Mouse (Mus musculus): ENCODE measurements at regions not wholly inside any gene's neighbourhood (a gene's known extent, or its start where the extent isn't known, plus 50 kb on each side); places are given as distances from the start of the nearest gene placed in this dataset.

DNA sequence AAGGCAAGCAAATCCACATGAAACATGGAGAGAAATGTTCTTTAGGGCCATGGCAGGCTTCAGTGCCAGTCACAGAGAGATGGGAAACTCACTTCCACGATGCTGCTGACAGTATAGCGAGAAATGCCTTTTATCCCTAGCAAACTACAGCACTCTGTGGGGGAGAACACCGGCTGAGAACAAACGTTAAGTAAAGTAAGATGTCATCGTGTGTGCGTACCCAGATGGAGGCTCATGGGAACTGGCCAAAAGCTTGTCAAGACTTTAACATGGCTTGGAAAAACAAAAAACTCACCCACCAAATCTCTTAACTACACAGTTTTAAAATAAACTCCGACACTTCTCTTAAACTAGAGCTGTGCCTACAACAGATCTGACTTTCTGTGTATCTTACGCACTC is 106.3 kb upstream of the Irs2 start:
- WGBS (ENCODE audit: insufficient replicate concordance), result 60% methylated on average over 8 of the region's 8 CpGs

DNA sequence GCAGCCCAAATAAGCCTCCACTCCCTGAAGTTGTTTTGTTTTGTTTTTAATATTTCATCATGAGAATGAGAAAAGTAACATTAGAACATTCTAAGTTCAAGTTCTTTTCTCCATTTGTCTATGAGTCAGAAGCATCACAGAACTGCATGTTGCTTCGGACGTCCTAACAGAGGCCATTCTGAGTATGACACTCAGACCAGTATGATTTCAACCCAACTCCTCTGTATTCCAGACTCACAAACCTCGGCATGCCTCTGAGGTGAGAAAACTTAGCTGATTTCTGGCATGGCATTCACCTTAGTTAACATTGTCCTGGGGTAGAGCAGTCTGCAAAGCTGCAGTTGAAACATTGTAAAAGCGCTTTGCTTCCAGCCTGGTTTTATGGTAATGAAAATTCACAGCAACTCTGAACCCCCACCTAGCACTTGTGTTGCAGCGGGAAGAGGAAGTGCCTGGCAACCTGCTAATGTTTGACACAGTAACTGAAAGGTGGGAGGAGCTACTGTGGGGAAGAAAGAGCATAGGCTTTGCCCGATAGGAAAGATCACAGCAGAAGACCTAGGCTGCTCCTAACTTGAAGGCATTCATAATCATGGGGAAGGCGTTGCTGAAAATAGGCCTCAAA is 104.8 kb upstream of the Irs2 start:
- no peak overlapping the region for H3K27ac ChIP-seq
- WGBS (ENCODE audit: insufficient replicate concordance), result 22% methylated on average over 7 of the region's 7 CpGs
- H3K9me3 ChIP-seq (ENCODE audit: control insufficient read depth, low read length), result no peaks in the 10 kb centered on the region
- no peak for ATAC-seq (ENCODE audit: insufficient read depth)
- H3K9ac ChIP-seq (replicated peaks), result no peak overlapping the region
- no peak for DNase-seq (ENCODE audit: low read depth in 3 of 3, low spot score in 3 of 3)
- peaks cover 0 to 22% of the 10 kb centered on the region in 2 experiments; a peak in 2 of 4 replicates for H3K4me1 ChIP-seq (replicated peaks; ENCODE audit: control insufficient read depth in 2 of 2, insufficient read depth in 2 of 2, low read length in 1 of 2)
- H3K27me3 ChIP-seq (ENCODE audit: control insufficient read depth, insufficient read depth, low read length), result no peaks in the 10 kb centered on the region
- H3K36me3 ChIP-seq (replicated peaks; ENCODE audit: control insufficient read depth, insufficient read depth, low read depth), result no peaks in the 10 kb centered on the region
- no peak for TF ChIP-seq EP300 (IDR thresholded peaks at IDR 0.05; ENCODE audit: low read depth)
- no peak for TF ChIP-seq CTCF (IDR thresholded peaks at IDR 0.05; ENCODE audit: low read depth)
- H3K4me2 ChIP-seq (ENCODE audit: low read depth), result no peak overlapping the region
- H3K4me3 ChIP-seq (ENCODE audit: insufficient read depth in 1 of 2, low read depth in 2 of 2, low read length in 2 of 2), result no peak overlapping the region

More for the DNA sequence above, 106.3 kb upstream of the Irs2 start:
- no peak overlapping the region for H3K4me3 ChIP-seq (ENCODE audit: insufficient read depth in 1 of 2, low read depth in 2 of 2, low read length in 2 of 2)
- ATAC-seq (ENCODE audit: insufficient read depth), result no peak
- no peak overlapping the region for H3K9ac ChIP-seq (replicated peaks)
- H3K4me2 ChIP-seq (ENCODE audit: low read depth), result no peak overlapping the region
- H3K27me3 ChIP-seq (ENCODE audit: control insufficient read depth, insufficient read depth, low read length), result no peaks in the 10 kb centered on the region
- no peaks in the 10 kb centered on the region for H3K36me3 ChIP-seq (replicated peaks; ENCODE audit: control insufficient read depth, insufficient read depth, low read depth)
- TF ChIP-seq CTCF (IDR thresholded peaks at IDR 0.05; ENCODE audit: low read depth) (no peak), EP300 (IDR thresholded peaks at IDR 0.05; ENCODE audit: low read depth) (no peak)
- H3K4me1 ChIP-seq (replicated peaks; ENCODE audit: control insufficient read depth in 2 of 2, insufficient read depth in 2 of 2, low read length in 1 of 2), result peaks cover 0 to 22% of the 10 kb centered on the region in 2 experiments; a peak in 2 of 4 replicates
- H3K27ac ChIP-seq, result no peak overlapping the region
- no peaks in the 10 kb centered on the region for H3K9me3 ChIP-seq (ENCODE audit: control insufficient read depth, low read length)
- DNase-seq (ENCODE audit: low read depth in 3 of 3, low spot score in 3 of 3), result no peak

DNA sequence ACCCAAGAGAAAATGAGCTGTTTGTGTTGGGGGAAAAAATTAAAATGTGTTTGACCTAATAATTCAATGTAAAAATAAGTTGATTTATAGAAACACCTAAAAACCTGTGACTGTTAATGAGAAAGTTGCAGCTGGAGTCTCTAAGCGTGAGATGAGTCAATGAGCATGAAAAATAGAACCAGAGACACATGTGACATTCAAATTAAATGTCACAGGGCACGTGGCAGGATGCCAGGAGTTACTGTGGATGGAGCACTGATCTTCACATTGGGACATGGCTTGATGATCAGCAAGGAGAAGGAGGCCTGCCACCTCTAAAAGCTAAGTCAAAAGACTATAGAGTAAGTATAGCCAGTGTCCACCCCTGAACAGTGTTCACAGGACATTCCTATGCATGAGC is 103.7 kb upstream of the Irs2 start:
- peaks cover 0 to 22% of the 10 kb centered on the region in 2 experiments; a peak in 2 of 4 replicates for H3K4me1 ChIP-seq (replicated peaks; ENCODE audit: control insufficient read depth in 2 of 2, insufficient read depth in 2 of 2, low read length in 1 of 2)
- H3K27ac ChIP-seq, result no peak overlapping the region
- DNase-seq (ENCODE audit: low read depth in 3 of 3, low spot score in 3 of 3), result no peak
- no peak for ATAC-seq (ENCODE audit: insufficient read depth)
- H3K36me3 ChIP-seq (replicated peaks; ENCODE audit: control insufficient read depth, insufficient read depth, low read depth), result no peaks in the 10 kb centered on the region
- no peaks in the 10 kb centered on the region for H3K27me3 ChIP-seq (ENCODE audit: control insufficient read depth, insufficient read depth, low read length)
- TF ChIP-seq CTCF (IDR thresholded peaks at IDR 0.05; ENCODE audit: low read depth) (no peak), EP300 (IDR thresholded peaks at IDR 0.05; ENCODE audit: low read depth) (no peak)
- 48% methylated on average over 2 of the region's 2 CpGs for WGBS (ENCODE audit: insufficient replicate concordance)
- H3K9me3 ChIP-seq (ENCODE audit: control insufficient read depth, low read length), result no peaks in the 10 kb centered on the region
- no peak overlapping the region for H3K4me2 ChIP-seq (ENCODE audit: low read depth)
- H3K9ac ChIP-seq (replicated peaks), result no peak overlapping the region
- no peak overlapping the region for H3K4me3 ChIP-seq (ENCODE audit: insufficient read depth in 1 of 2, low read depth in 2 of 2, low read length in 2 of 2)

GRCm38 (mm10) chr8:11107435-11107834 is 99.2 kb upstream of the Irs2 start:
- 52% methylated on average over 1 of the region's 1 CpGs for WGBS (ENCODE audit: insufficient replicate concordance)
- H3K27ac ChIP-seq, result no peak overlapping the region
- no peak overlapping the region for H3K4me3 ChIP-seq (ENCODE audit: insufficient read depth in 1 of 2, low read depth in 2 of 2, low read length in 2 of 2)
- H3K4me1 ChIP-seq (replicated peaks; ENCODE audit: control insufficient read depth in 2 of 2, insufficient read depth in 2 of 2, low read length in 1 of 2), result no peaks in the 10 kb centered on the region
- DNase-seq (ENCODE audit: low read depth in 3 of 3, low spot score in 3 of 3) (no peak), ATAC-seq (ENCODE audit: insufficient read depth) (no peak)
- H3K4me2 ChIP-seq (ENCODE audit: low read depth), result no peak overlapping the region
- no peaks in the 10 kb centered on the region for H3K9me3 ChIP-seq (ENCODE audit: control insufficient read depth, low read length)
- no peaks in the 10 kb centered on the region for H3K27me3 ChIP-seq (ENCODE audit: control insufficient read depth, insufficient read depth, low read length)
- TF ChIP-seq EP300 (IDR thresholded peaks at IDR 0.05; ENCODE audit: low read depth) (no peak), CTCF (IDR thresholded peaks at IDR 0.05; ENCODE audit: low read depth) (no peak)
- no peaks in the 10 kb centered on the region for H3K36me3 ChIP-seq (replicated peaks; ENCODE audit: control insufficient read depth, insufficient read depth, low read depth)
- H3K9ac ChIP-seq (replicated peaks), result no peak overlapping the region

DNA sequence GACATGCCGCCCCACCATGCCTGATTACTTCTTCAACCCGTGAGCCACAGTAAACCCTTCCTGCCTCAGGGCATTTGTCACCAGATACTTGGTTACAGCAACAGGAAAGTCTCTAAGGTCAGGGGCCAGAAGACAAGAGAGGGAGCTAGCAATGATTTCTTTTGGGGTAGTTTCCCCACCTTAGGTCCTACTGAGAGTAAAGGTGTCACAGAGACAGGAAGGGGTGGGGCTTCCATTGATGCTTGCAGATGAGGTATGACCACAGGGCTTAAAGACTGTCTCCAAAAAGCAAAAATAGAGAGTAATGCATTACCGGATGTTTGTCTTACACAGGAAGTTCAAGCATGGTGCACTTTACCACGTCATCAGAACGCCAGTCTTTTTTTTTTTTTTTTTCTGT is 98.8 kb upstream of the Irs2 start:
- no peak overlapping the region for H3K4me2 ChIP-seq (ENCODE audit: low read depth)
- no peaks in the 10 kb centered on the region for H3K9me3 ChIP-seq (ENCODE audit: control insufficient read depth, low read length)
- H3K36me3 ChIP-seq (replicated peaks; ENCODE audit: control insufficient read depth, insufficient read depth, low read depth), result no peaks in the 10 kb centered on the region
- ATAC-seq (ENCODE audit: insufficient read depth), result no peak
- DNase-seq (ENCODE audit: low read depth in 3 of 3, low spot score in 3 of 3), result no peak
- H3K4me1 ChIP-seq (replicated peaks; ENCODE audit: control insufficient read depth in 2 of 2, insufficient read depth in 2 of 2, low read length in 1 of 2), result no peaks in the 10 kb centered on the region
- TF ChIP-seq CTCF (IDR thresholded peaks at IDR 0.05; ENCODE audit: low read depth) (no peak), EP300 (IDR thresholded peaks at IDR 0.05; ENCODE audit: low read depth) (no peak)
- H3K27ac ChIP-seq, result no peak overlapping the region
- WGBS (ENCODE audit: insufficient replicate concordance), result 39% methylated on average over 5 of the region's 5 CpGs
- H3K9ac ChIP-seq (replicated peaks), result no peak overlapping the region
- H3K27me3 ChIP-seq (ENCODE audit: control insufficient read depth, insufficient read depth, low read length), result no peaks in the 10 kb centered on the region
- no peak overlapping the region for H3K4me3 ChIP-seq (ENCODE audit: insufficient read depth in 1 of 2, low read depth in 2 of 2, low read length in 2 of 2)
